Mouse (Mus musculus) ES-E14 (cell line): ENCODE data around the gene Dda1.

Experiments
- HCFC1 ChIP-seq: IDR thresholded peaks from 2 replicates; pipeline ENCODE4 v1.6.1; 2012; ENCODE audit warnings: low read length, inconsistent platforms, borderline replicate concordance; ENCODE audit not compliant: insufficient read depth
- MAFK ChIP-seq: IDR thresholded peaks from 2 replicates; pipeline ENCODE4 v1.6.1; 2014; ENCODE audit warnings: mild to moderate bottlenecking, low read depth, low read length, inconsistent platforms; ENCODE audit not compliant: insufficient read depth
- ZNF384 ChIP-seq: IDR thresholded peaks from 2 replicates; pipeline ENCODE4 v1.6.1; 2012; ENCODE audit warnings: low read depth, low read length, inconsistent platforms

- TF ChIP-seq HCFC1 (peak; percentile 100), MAFK (no peak), ZNF384 (no peak)
Observed at GRCm38 (mm10) chr8:71464513-71465500, 4.2 kb upstream of the Dda1 start, which contains the start of gene Mrpl34.
